Comparison of ENCODE assay signal across 9 mouse cellular contexts in genomic region chr9:106169917-106170316, GRCm38 (mm10). TPM values are rescaled to one million over a fixed set of nuclear protein-coding genes. Genes with fewer than 3 reads are reported as not detected.
DNase-seq lines count a peak whose midpoint lies in the region; ATAC-seq and TF ChIP-seq lines count a peak whose summit lies in the region.
"Had no signal": no experiment of that assay in that cellular context is flagged by ENCODE, and none has a peak within 500 bp of the region (broad histone marks: within the 10 kb centered on the region; RNA-seq: fewer than 3 reads in every experiment).

No protein-coding gene starts in this region.

- peaks cover 25% of the 10 kb centered on the region for H3K4me1 ChIP-seq in kidney, embryonic 14.5 days (ENCODE audit: control insufficient read depth, insufficient read depth, low read length)
- peaks cover 27% of the 10 kb centered on the region for H3K4me1 ChIP-seq in embryonic facial prominence, embryonic 13.5 days
- peaks cover 11% of the 10 kb centered on the region; the same call in 1 of the 2 replicates for H3K4me1 ChIP-seq in intestine, embryonic 15.5 days (replicated peaks)

- H3K4me2 ChIP-seq in kidney, embryonic 14.5 days (replicated peaks; ENCODE audit: low read depth, low read length) = peak overlapping the region; percentile 48
- peak overlapping the region; percentile 77 for H3K4me2 ChIP-seq in embryonic facial prominence, embryonic 13.5 days
- H3K4me2 ChIP-seq in intestine, embryonic 15.5 days (replicated peaks) = peak overlapping the region; percentile 93
- H3K4me2 ChIP-seq in myocyte (ENCODE audit: low read depth) = peak overlapping the region; percentile 84

- no peaks in the 10 kb centered on the region for H3K36me3 ChIP-seq in kidney, embryonic 14.5 days (ENCODE audit: control insufficient read depth, insufficient read depth, low read length)
- 0 out of 2 replicates have a peak, but pooled peaks cover 4% of the 10 kb centered on the region for H3K36me3 ChIP-seq in embryonic facial prominence, embryonic 13.5 days
- H3K36me3 ChIP-seq in intestine, embryonic 15.5 days = no peaks in the 10 kb centered on the region
- H3K36me3 ChIP-seq in myocyte (ENCODE audit: control insufficient read depth, insufficient read depth) = no peaks in the 10 kb centered on the region

- no peak for DNase-seq in kidney, postnatal 4 days
- DNase-seq in natural killer cell, adult 2 months (ENCODE audit: low spot score in 2 of 2) = no peak
- no peak for DNase-seq in urinary bladder, postnatal 4 days (ENCODE audit: low spot score in 2 of 2)

- H3K27ac ChIP-seq in kidney, embryonic 14.5 days (ENCODE audit: low read depth, low read length) = 0 out of 2 replicates have a peak overlapping the region, but pooled peaks have one; percentile 96
- peak overlapping the region; percentile 97 for H3K27ac ChIP-seq in embryonic facial prominence, embryonic 13.5 days
- H3K27ac ChIP-seq in intestine, embryonic 15.5 days = 0 out of 2 replicates have a peak overlapping the region, but pooled peaks have one; percentile 98

- peak overlapping the region; percentile 97 for H3ac ChIP-seq in myocyte (ENCODE audit: control insufficient read depth, insufficient read length)

- H3K27me3 ChIP-seq in kidney, embryonic 14.5 days (ENCODE audit: control insufficient read depth, insufficient read depth, low read length) = no peaks in the 10 kb centered on the region
- H3K27me3 ChIP-seq in embryonic facial prominence, embryonic 13.5 days = no peaks in the 10 kb centered on the region
- no peaks in the 10 kb centered on the region for H3K27me3 ChIP-seq in intestine, embryonic 15.5 days (replicated peaks)
- H3K27me3 ChIP-seq in myocyte (ENCODE audit: control insufficient read depth, insufficient read depth, insufficient read length) = no peaks in the 10 kb centered on the region
- H3K27me3 ChIP-seq: Patski had no signal

- ATAC-seq in kidney, embryonic 14.5 days (ENCODE audit: low FRiP score, low TSS enrichment) = no peak
- no peak for ATAC-seq in embryonic facial prominence, embryonic 13.5 days (ENCODE audit: insufficient number of reproducible peaks, insufficient read depth, low FRiP score, low TSS enrichment, low read depth)
- no peak for ATAC-seq in intestine, embryonic 15.5 days
- ATAC-seq in erythroblast, adult 5-6 weeks (replicated peaks; ENCODE audit: low FRiP score, poor library complexity, severe bottlenecking) = no peak

- peaks cover 40% of the 10 kb centered on the region for H3K79me2 ChIP-seq in myocyte (ENCODE audit: control insufficient read depth, insufficient read depth)

- 35% methylated on average over 6 of the region's 6 CpGs for WGBS in kidney, embryonic 14.5 days
- WGBS in embryonic facial prominence, embryonic 13.5 days = 27% methylated on average over 6 of the region's 6 CpGs
- 31% methylated on average over 6 of the region's 6 CpGs for WGBS in intestine, embryonic 15.5 days

- peak overlapping the region; percentile 97; the same call in 1 of the 2 replicates for H3K9ac ChIP-seq in kidney, embryonic 14.5 days (ENCODE audit: low read depth, low read length)
- peak overlapping the region; percentile 96 for H3K9ac ChIP-seq in embryonic facial prominence, embryonic 13.5 days
- no peak overlapping the region for H3K9ac ChIP-seq in intestine, embryonic 15.5 days

- no peak for TF ChIP-seq POLR2A in myocyte (IDR thresholded peaks at IDR 0.05; ENCODE audit: insufficient read length, low read depth)

- peak overlapping the region; percentile 96; the same call in 1 of the 2 replicates for H3K4me3 ChIP-seq in kidney, embryonic 14.5 days (ENCODE audit: low read length)
- H3K4me3 ChIP-seq in embryonic facial prominence, embryonic 13.5 days = peak overlapping the region; percentile 96
- no peak overlapping the region for H3K4me3 ChIP-seq in intestine, embryonic 15.5 days (replicated peaks)
- H3K4me3 ChIP-seq in myocyte = peak overlapping the region; percentile 95

- no peaks in the 10 kb centered on the region for H3K9me3 ChIP-seq in kidney, embryonic 14.5 days (ENCODE audit: control insufficient read depth, low read length)
- no peaks in the 10 kb centered on the region for H3K9me3 ChIP-seq in embryonic facial prominence, embryonic 13.5 days
- H3K9me3 ChIP-seq in intestine, embryonic 15.5 days = no peaks in the 10 kb centered on the region

TF ChIP-seq in myocyte, 11 proteins besides CTCF, POLR2A, EP300 and RAD21:
- TF ChIP-seq E2F4 (IDR thresholded peaks at IDR 0.05; ENCODE audit: insufficient read depth) (no peak), POLR2AphosphoS2 (IDR thresholded peaks at IDR 0.05; ENCODE audit: insufficient read length, low read depth) (no peak)

RNA-seq across cellular contexts. Expression of gene Wdr82, which starts 0.8 kb away (rescaled TPM):
- 27.1 and 38.1 TPM in 2 replicates for polyA plus RNA-seq in kidney, embryonic 14.5 days (2014; fragmentation: Nextera tagmentation; extraction: Ambion mirVana)
- polyA plus RNA-seq in embryonic facial prominence, embryonic 13.5 days (2015; fragmentation: Nextera tagmentation; extraction: Ambion mirVana) = 28.4 and 30.3 TPM in 2 replicates
- polyA plus RNA-seq in intestine, embryonic 15.5 days (2015; fragmentation: Nextera tagmentation; extraction: Ambion mirVana) = 16.5 and 19.0 TPM in 2 replicates
- 29.5 TPM for polyA plus RNA-seq in myocyte (2012; fragmentation: generic; extraction: Trizol)
- 16.5 and 18.6 TPM in 2 replicates for total RNA-seq in erythroblast, adult 5-6 weeks (2015; ENCODE audit: low replicate concordance)
- 19.7 and 23.3 TPM in 2 replicates for total RNA-seq in erythroblast, adult 5-6 weeks (2017; ENCODE audit: low replicate concordance)

RNA-seq across cellular contexts. Expression of gene Glyctk, which starts 12.0 kb away (rescaled TPM):
- 1.3 and 4.2 TPM in 2 replicates for polyA plus RNA-seq in kidney, embryonic 14.5 days (2014; fragmentation: Nextera tagmentation; extraction: Ambion mirVana)
- 4.3 and 4.6 TPM in 2 replicates for polyA plus RNA-seq in embryonic facial prominence, embryonic 13.5 days (2015; fragmentation: Nextera tagmentation; extraction: Ambion mirVana)
- polyA plus RNA-seq in intestine, embryonic 15.5 days (2015; fragmentation: Nextera tagmentation; extraction: Ambion mirVana) = 3.4 and 4.3 TPM in 2 replicates
- polyA plus RNA-seq in myocyte (2012; fragmentation: generic; extraction: Trizol) = 1.1 TPM
- total RNA-seq in erythroblast, adult 5-6 weeks (2015; ENCODE audit: low replicate concordance) = 0.84 TPM in 1 of 2 replicates, not detected in the other
- 0.60 TPM in 1 of 2 replicates, not detected in the other for total RNA-seq in erythroblast, adult 5-6 weeks (2017; ENCODE audit: low replicate concordance)

RNA-seq across cellular contexts. Expression of gene Ppm1m, which starts 29.6 kb away (rescaled TPM):
- polyA plus RNA-seq in kidney, embryonic 14.5 days (2014; fragmentation: Nextera tagmentation; extraction: Ambion mirVana) = 36.4 and 43.1 TPM in 2 replicates
- polyA plus RNA-seq in embryonic facial prominence, embryonic 13.5 days (2015; fragmentation: Nextera tagmentation; extraction: Ambion mirVana) = 49.3 and 49.5 TPM in 2 replicates
- polyA plus RNA-seq in intestine, embryonic 15.5 days (2015; fragmentation: Nextera tagmentation; extraction: Ambion mirVana) = 30.4 and 31.7 TPM in 2 replicates
- polyA plus RNA-seq in myocyte (2012; fragmentation: generic; extraction: Trizol) = 20.2 TPM
- total RNA-seq in erythroblast, adult 5-6 weeks (2015; ENCODE audit: low replicate concordance) = 6.9 and 11.7 TPM in 2 replicates
- total RNA-seq in erythroblast, adult 5-6 weeks (2017; ENCODE audit: low replicate concordance) = 9.0 and 17.0 TPM in 2 replicates

RNA-seq across cellular contexts. Expression of gene Twf2, which starts 33.0 kb away (rescaled TPM):
- 77.9 and 80.8 TPM in 2 replicates for polyA plus RNA-seq in kidney, embryonic 14.5 days (2014; fragmentation: Nextera tagmentation; extraction: Ambion mirVana)
- 60.5 and 65.9 TPM in 2 replicates for polyA plus RNA-seq in embryonic facial prominence, embryonic 13.5 days (2015; fragmentation: Nextera tagmentation; extraction: Ambion mirVana)
- 51.5 and 52.5 TPM in 2 replicates for polyA plus RNA-seq in intestine, embryonic 15.5 days (2015; fragmentation: Nextera tagmentation; extraction: Ambion mirVana)
- 103 TPM for polyA plus RNA-seq in myocyte (2012; fragmentation: generic; extraction: Trizol)
- total RNA-seq in erythroblast, adult 5-6 weeks (2015; ENCODE audit: low replicate concordance) = 11.7 and 20.5 TPM in 2 replicates
- 18.5 and 25.8 TPM in 2 replicates for total RNA-seq in erythroblast, adult 5-6 weeks (2017; ENCODE audit: low replicate concordance)

RNA-seq across cellular contexts. Expression of gene Tlr9, which starts 52.5 kb away (rescaled TPM):
- polyA plus RNA-seq in kidney, embryonic 14.5 days (2014; fragmentation: Nextera tagmentation; extraction: Ambion mirVana) = 0.14 TPM in 1 of 2 replicates, not detected in the other
- polyA plus RNA-seq in embryonic facial prominence, embryonic 13.5 days (2015; fragmentation: Nextera tagmentation; extraction: Ambion mirVana) = not detected in 2 replicates
- polyA plus RNA-seq in intestine, embryonic 15.5 days (2015; fragmentation: Nextera tagmentation; extraction: Ambion mirVana) = 0.16 and 0.19 TPM in 2 replicates
- not detected for polyA plus RNA-seq in myocyte (2012; fragmentation: generic; extraction: Trizol)
- total RNA-seq in erythroblast, adult 5-6 weeks (2015; ENCODE audit: low replicate concordance) = 5.0 and 6.1 TPM in 2 replicates
- total RNA-seq in erythroblast, adult 5-6 weeks (2017; ENCODE audit: low replicate concordance) = 0.56 and 1.9 TPM in 2 replicates
